Mouse (Mus musculus): ENCODE measurements at regions not wholly inside any gene's neighbourhood (a gene's known extent, or its start where the extent isn't known, plus 50 kb on each side); places are given as distances from the start of the nearest gene placed in this dataset.
A peak's percentile ranks its signal among the peaks of the same experiment; 100 is the strongest.

DNA sequence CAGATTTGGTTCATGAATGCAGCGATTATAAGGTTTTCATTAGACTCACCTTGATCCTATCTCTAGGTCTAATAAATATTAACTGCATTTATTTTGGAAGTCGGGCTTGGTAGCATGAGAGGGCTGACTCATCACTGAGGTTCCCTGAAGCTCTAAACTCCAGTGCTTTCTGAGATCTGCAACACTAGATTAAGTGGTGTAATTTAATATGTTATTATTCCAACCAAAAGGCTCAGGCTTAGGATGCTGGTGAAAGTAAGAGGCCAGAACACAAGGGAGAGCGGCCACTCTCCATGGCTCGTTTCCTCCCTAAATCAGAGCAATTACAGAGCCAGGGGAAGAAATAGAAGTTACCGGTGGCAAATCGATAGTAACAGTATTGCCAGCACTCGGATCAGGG lies 159.4 kb upstream of the Map3k1 start:
- intact Hi-C loops (cut with DNase I) = no loop called here
- DNase-seq = no peak

DNA sequence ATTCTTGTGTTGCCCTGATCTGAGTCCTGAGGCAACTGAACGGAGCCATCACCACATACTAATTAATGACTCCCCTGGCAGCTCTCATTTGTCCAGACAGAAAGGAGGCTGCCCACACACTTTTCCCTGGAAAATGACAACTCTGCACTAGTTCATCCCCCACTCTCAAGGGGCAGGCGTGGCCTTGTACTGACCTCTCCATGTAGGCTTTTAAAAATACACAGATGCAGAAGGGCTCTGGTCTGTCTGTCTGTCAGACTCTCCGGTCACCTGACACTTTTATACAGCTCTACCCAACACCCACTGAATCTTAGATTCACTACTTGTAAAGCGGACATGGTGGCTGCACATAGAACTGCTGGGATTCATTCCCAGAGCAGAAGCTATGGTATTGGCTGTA lies 165.5 kb upstream of the Map3k1 start:
- DNase-seq = no peak
- intact Hi-C loops (cut with DNase I) = no loop called here

DNA sequence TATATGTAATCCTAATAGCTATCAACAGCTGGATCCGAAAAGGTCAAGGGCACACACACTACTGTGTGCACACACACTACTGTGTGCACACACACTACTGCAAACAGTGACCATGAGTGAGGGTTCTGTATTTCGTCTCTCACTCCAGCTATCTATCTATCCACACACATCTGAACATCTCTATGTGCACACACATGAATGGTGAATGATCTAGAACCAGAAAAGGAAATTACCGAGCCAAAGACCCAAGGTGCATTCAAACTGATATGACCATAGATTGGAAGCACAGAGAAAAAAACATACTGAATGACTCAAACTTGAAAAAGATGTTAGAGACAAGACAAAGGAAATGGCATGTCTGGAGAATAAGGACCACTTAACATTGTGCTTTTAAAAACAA lies 166.8 kb upstream of the Map3k1 start:
- intact Hi-C loops (cut with DNase I) = no loop called here
- DNase-seq = no peak

DNA sequence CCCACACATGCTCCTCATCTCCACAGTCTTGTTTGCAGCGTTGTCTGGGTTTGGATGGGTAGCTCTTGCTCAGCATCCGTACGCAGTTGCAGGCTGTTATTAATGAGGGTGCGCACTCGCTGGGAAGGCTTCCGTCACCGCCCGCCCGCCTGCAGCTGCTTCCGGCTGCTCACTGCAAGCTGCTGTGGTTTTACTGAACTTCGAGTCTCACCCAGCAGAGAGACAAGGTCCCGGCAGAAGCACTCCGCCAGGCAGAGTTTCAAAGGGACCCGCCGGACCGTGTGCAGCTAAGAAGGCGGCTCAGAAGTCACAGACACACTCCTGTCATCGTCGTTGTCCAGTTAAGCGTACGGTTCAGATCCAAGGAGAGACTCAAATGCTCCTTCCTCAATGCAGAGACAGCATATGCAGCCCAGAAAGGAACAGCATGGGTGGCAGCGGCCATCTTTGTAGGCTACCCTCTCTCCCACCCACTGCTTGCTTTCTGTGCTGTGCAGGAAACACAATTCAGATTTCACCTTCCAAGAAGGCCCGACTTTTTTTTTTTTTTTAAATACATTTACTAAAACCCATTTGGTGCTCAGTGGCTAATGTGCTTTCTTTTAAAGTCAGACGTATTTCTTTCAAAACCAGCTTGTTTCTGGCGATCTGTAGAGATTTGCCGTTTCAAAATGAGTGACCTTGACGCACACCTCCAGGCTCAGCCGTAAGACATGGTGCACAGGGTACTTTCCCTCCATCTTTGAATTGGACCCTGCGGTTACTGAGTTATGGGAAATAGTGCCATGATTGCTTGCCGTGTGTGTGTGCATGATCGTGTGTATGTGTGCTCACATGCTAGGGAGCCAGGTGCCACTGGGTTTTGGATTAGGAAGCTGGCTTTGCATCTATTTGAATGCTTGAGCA lies 169.2 kb upstream of the Map3k1 start:
- intact Hi-C loops (cut with DNase I) = no loop called here
- peak; percentile 44 for DNase-seq

DNA sequence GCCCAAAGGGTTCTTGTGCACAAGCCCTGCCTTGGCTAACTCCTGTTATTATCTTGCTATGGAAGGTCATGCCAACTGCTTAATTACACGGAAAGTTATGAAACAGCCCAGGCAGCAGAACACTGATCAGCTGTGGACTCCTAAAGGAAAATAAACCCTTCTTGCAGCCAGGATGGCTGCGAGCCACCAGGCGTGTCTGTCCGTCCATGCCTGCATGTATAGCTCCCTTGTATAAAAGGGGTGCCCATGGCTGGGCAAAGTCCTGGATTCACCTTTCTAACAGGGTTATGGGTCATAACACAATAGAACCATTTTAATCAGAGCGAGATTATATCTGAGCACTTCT lies 169.9 kb upstream of the Map3k1 start:
- peak; percentile 67 for DNase-seq
- intact Hi-C loops (cut with DNase I) = no loop called here

DNA sequence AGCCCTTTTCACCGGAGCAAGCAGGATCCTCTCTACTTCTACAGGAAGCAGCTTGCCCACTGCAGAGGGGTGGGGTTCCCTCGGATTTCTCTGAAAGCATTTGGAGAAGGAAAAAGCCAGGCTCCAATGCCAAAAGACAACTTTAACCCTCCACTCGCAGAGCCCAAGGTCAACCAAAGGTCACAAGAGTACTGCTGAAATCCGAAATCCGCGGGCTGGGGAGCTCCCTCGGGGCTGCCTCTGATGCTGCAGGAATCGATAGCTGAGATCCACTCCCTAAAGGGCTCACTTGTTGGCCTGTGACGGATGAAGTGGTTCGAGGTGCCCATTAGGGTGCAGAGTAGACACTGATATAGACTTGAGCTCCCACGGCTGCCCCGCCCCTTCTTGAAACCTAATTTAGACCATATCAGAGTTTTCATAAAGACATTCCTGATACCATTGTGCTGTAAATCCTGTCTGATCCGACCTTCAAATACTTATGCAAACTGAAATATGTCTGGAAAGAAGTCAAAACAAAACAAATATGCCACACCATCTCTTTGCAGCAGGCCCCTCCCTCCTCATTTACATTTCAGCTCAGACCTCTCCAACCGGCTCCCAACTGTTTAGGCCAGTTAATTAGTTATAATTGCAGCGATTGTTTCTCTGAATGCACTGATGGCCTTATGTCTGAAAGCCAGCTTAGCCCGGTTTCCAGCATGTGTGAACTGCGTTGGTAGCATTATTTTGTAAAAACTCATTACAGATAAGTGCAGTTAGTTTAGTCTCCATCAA lies 170.8 kb upstream of the Map3k1 start:
- intact Hi-C loops (cut with DNase I) = no loop called here
- no peak for DNase-seq

DNA sequence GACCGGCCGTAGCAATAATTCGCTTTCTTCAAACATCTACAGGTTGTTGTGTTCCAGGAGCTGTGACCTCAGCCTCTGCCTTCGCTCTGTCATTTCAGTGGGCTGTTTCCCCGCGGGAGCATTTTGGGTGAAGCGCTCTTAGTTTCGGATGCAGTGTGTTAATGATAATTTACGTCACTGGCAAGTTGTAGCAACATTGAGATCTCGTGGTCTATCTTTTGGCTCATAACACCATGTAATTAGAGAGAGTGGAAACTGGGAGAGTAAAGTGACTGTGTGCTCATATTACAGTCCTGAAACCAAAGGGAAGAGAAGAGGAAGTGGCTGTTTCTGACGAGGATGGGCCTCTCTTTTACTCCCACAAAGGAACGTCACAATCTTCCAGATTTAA lies 171.4 kb upstream of the Map3k1 start:
- no peak for DNase-seq
- intact Hi-C loops (cut with DNase I) = no loop called here

DNA sequence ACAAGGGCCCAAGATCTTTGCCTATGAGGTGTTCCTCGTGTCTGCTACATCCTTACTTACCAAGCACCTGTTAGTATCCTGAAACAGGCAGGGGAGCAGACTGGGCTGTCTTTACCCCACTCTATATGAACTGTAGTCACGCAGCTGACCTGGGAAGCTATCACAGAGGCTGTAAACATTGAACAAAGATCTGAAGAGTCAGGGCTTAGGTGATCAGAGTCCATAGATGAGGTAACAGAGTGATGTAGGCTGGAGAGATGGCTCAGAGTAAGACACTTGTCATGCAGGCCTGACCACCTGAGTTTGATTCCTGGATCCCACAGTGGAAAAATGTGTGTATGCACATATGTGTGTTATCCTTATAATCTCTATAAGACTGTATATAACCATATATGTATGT lies 172.3 kb upstream of the Map3k1 start:
- intact Hi-C loops (cut with DNase I) = no loop called here

DNA sequence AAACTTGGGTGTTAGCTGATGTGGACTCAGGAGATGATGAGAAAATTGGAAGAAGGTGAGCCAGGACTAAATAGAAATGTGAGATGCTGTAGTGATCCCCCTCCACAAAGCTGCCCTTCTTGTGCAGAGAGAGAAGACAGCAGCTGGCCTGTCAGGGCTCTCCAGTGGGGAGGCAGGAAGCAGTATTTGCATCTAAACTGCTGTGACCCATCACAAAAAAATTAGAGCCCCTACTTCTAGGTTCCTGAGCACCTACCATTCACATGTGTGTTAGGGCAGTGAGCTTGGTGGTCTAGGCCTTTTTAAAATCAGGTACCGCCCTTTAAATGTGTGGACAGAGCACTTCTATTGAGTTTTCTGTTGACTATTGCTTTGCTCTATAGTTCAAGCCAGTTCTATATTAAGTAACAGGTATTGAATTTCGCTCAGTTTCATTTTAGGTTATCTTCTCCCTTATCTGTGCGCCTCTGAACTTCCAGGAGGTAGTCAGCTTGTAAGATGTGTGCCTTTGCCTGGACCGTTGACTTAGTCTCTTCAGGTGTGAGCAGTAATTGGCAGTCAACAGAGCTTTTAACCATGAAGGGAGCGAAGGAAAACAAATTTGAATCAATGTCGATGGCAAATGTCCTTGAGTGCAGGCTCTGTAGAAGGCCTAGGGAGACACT lies 174.1 kb upstream of the Map3k1 start:
- intact Hi-C loops (cut with DNase I) = no loop called here
- DNase-seq = no peak

More for the DNA sequence above, 172.3 kb upstream of the Map3k1 start:
- no peak for DNase-seq

DNA sequence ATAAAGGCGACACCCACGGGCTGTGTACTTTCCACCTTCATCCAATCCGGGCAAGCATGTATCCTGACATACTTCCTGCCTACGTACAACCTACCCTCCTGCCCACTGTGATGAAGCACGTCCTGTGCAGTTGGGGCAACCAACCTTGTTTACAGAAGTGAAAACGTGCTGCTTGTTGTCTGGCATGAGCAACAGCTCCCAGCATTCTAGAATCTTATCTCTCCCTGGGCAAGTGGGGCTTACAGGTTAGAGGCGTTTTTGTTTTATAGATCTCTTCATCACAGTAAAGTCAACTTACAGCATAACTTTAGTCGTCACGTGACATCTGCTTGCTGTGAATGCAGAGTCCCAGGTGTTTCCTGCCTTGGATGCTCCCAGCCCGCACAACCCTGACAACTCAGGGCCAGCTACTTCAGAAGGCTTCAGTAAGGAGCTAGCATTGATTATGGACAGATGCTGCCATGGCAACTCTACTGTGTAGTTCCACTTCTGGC lies 175.3 kb upstream of the Map3k1 start:
- intact Hi-C loops (cut with DNase I) = no loop called here
- DNase-seq = no peak

DNA sequence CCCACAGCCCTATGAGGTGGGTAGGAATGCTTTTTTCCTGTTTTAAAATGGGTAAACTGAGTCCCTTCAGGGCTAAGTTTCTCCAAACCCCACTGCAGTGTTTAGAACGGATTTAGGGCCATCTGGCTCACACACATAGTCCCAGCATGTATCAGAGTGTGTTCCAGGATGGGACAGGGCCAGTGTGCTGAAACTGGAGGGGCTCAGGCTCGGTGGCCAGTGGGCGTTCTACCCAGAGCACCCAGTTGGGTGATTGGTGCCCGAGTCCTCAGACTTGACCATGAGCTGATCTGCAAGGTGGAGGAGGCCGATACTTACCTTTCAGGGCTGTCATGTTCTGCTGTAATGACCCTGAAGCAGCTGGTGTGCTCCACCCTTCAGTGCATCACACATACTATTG lies 176.6 kb upstream of the Map3k1 start:
- intact Hi-C loops (cut with DNase I) = no loop called here
- DNase-seq = no peak

DNA sequence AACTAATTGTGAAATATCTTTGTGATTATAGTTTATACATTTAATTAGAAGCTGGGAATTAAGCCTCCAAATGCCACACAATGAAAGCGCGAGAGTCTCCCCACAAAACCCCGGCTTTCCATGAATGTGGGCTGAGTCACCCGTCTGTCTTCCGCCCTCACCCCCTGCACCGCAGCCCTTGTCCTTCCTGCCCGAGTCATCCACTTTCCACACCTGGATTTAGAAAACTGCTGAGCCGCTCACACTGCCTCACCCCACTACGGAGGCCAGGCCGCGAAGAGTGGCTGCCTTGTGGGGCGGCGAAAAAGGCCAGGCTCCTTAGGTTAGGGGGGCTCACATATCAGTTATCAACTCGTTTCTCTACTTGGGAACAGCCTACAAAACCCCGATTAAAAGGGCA lies 177.9 kb upstream of the Map3k1 start:
- no peak for DNase-seq
- intact Hi-C loops (cut with DNase I) = no loop called here

DNA sequence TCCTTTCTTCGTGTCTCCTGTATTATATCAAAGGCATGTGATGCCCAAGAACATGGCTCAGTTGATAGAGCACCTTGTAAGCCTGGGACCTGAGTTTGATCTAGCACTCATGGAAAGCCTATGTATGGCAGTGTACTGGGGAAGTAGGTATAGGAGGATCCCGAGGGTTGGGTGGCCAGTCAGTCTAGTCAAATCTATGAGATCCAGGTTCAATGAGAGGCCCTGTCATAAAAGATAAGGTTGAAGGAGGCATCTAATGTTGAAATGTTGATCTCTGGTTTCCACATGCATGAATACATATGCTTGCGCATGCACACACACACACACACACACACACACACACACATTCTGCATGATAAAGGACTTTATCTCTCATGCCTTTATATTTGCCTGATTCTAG lies 178.6 kb upstream of the Map3k1 start:
- intact Hi-C loops (cut with DNase I) = no loop called here
- DNase-seq = no peak

DNA sequence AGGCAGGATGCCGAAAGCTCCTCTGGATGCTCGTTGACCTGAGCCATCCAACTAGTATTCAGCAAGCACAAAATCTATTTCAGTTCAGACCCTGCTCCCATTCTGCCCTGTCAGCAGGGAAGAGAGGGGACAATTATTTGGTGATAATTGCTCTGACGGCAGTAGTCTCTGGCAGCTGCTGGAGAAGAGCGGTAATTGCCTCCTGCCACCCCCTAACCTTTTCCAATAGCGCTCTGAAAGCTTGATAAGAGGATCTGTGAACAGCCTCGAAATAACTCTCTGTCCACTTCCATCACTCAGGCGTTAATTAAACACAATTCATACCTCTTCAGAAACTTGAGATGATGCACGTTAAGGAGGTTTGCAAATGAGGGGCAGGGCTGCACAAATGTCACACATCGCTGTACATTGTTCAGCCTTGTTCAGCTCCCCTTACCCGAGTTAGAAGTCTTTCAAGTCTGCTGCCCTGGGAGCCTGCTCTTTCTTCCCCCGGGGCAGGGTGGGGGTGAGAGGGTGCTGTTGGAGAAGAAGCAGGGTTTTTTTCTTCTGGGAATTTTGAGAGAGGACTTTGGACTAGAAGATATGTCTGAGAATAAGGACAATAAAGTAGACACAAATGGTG lies 182.2 kb upstream of the Map3k1 start:
- no peak for DNase-seq
- intact Hi-C loops (cut with DNase I) = no loop called here

DNA sequence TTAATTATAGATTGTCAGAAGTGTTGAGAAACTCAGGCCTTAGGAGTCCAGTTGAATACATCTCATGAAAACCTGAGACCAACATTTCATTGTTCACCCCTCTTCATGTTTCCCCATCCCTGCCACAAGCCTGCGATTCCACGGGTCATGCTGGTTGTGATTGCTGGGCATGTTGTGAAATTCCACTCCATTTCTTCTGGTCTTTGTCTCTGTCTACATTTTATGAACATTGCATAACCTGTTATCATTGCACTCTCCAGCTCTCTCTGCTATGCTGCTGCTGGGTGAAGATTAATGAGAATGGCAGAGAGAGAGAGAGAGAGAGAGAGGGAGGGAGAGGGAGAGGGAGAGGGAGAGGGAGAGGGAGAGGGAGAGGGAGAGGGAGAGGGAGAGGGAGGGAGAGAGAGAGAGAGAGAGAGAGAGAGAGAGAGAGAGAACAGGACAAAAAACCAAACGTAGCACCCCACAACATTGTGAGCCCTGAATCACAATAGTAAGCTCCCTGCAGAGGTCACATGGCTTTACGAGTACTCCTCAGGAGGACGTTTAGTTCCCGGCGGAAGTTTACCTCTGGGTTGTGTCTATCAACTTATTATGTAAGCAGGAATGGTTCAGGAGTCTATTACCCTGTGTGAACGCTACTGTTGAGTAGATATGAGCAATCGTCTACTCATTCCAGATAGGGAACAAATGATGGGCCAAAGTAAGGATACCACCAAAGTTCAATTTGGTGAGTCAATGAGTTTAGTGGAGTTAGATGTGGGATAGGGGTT lies 183.5 kb upstream of the Map3k1 start:
- intact Hi-C loops (cut with DNase I) = no loop called here
- DNase-seq = no peak

DNA sequence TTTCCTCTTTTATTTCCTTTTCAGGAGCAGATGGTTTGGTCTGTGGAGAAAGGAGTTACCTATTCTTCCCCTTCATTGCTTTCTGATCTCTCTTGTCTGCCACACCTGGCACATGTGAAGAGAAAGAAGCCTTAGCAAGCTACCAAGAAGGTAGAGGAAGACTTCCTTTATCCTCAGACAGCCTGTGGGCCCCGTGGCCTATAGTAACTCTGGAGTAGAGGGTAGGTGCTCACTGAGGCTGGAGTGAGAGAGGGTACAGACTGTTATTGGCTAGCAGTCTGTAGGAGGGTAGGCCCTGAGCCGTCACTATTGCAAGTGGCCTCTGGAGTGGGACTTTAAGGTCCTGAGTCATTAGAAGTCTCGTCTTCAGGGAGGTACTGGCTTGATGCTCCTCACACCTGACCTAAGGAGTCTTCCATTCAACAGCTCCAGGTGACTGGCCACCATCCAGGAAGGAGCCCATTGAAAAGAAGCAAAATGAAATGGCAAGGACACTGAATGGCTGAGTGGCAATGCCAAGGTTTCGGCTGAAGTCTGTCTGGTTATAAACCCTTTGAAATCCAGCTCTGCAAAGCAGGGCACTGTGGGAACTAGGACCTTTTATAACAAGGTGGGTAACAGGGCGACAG lies 186.2 kb upstream of the Map3k1 start:
- intact Hi-C loops (cut with DNase I) = no loop called here
- no peak for DNase-seq

DNA sequence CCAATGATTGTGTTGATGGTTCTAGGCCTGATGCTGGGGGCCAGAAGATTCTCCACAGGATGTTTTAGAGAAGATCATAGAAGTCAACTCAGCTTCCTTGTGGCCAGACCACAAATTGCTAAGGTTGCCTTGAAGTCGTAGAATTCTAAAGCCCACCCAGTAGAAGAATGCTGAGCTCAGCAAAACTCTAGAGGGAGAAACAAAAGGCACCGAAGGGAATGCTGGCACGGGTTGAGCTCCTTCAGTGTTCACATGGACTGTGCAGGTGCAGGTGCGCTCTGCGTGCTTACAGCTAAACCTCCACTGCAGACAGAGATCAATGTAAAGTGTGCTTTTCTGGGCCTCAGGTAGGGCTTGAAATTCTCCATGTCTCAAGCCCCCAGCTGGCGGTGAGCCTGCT lies 186.9 kb upstream of the Map3k1 start:
- DNase-seq = no peak
- intact Hi-C loops (cut with DNase I) = no loop called here

DNA sequence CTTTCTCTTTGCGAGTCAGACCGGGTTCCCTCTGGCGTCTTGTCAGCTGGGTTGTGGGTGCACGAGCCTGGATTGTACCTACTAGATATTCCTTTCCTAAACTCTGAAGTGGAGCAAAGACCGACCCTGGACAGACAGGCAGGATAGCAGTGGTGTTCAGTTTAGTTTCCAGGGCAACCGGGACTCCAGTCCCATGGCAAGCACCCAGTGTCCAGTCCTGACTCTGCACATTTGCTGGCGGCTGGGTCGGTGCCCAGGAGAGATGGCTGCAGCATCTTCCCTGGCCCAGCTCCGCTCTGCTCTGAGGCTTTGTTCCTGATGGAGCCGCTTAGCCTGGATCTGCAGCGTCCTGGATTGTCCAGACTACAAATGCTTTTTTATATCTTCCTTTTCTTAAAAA lies 188.1 kb upstream of the Map3k1 start:
- DNase-seq = peak; percentile 91

DNA sequence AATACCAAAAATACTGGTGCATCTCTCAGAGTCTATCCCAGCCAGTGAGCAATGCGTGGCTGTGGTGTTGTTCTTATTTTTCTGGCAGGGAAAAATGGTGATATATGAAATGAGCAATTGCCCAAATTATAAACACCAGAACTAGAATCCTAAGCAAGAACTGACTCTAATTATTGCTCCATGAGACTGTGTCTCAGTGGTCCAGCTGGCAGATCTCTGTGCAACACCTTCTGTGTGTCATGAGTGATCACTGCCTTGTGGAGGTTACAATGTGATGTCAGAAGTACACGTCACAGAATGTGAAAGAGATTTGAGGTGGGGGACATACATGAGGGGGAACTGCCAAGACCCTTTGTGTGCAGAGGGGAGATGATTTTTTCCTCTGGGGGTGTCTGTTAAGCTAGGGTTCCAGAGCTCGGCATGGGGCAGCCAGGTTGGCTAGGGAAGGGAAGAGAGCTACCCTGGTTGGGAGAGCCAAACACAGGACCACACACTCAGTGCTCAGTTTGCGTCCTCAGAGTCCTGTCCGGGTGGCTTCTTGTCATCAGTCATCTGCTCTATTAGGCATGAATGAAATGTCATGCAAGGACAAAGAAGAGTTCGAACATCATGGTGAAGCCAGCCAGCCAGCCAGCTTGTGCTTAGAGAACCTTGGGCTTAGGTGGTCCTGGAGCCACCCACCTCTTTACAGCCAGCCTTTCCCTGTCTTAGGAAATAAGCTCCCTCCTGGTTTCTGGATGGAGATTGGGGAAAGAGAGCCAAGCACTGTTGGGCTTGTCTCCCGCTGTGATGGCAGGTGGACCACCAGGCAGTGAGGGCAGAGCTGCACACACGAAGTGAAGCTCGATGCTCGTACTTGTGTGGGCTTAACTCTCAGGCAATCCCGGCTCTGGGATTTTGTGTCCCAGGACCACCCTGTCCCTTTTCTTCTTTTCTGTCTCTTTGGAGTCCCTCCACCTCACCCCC lies 189.5 kb upstream of the Map3k1 start:
- DNase-seq = peak; percentile 82
- intact Hi-C loops (cut with DNase I) = no loop called here

More for the DNA sequence above, 188.1 kb upstream of the Map3k1 start:
- intact Hi-C loops (cut with DNase I) = no loop called here

Data from left cerebral cortex, postnatal 4 days (tissue).